Mouse (Mus musculus) kidney, postnatal 0 days (tissue): ENCODE results near the gene Pdia3. TPM values are rescaled to one million over a fixed set of nuclear protein-coding genes. Genes with fewer than 3 reads are reported as not detected.
"Not testable (repeated sequence)": the region's sequence is repeated elsewhere in the genome, so short reads cannot be mapped to it uniquely, and the experiment has no call there.

Source experiments
- ATAC-seq: fragments of 200-750 bp; cut with Nextera tagmentation; replicated peaks from 2 replicates; pipeline ENCODE4 v1.8.0; 2017; ENCODE audit warnings: low read depth, moderate number of reproducible peaks, moderate TSS enrichment, moderate library complexity; ENCODE audit not compliant: low FRiP score
- DNase-seq: peaks from one replicate; pipeline ENCODE4 v3.0.0-alpha.2; 2016; ENCODE audit warnings: low spot score
- H3K27ac ChIP-seq: fragments of 300-500 bp; sonication (generic); 2 replicates; pipeline ENCODE4 v1.5.1; 2014; ENCODE audit warnings: mild to moderate bottlenecking
- H3K27me3 ChIP-seq: fragments of 300-500 bp; sonication (generic); 2 replicates; pipeline ENCODE4 v1.6.1; 2014; ENCODE audit warnings: low read length, mixed read lengths; ENCODE audit not compliant: insufficient read depth
- H3K36me3 ChIP-seq: fragments of 300-500 bp; sonication (generic); 2 replicates; pipeline ENCODE4 v1.6.1; 2014; ENCODE audit warnings: low read length, mixed read lengths; ENCODE audit not compliant: insufficient read depth
- H3K4me1 ChIP-seq: fragments of 300-500 bp; sonication (generic); replicated peaks from 2 replicates; pipeline ENCODE4 v1.6.1; 2014; ENCODE audit warnings: antibody characterized with exemption, low read length, mixed read lengths; ENCODE audit not compliant: insufficient read depth
- H3K4me2 ChIP-seq: fragments of 300-500 bp; sonication (generic); 2 replicates; pipeline ENCODE4 v1.6.1; 2014; ENCODE audit warnings: mild to moderate bottlenecking, low read length, moderate library complexity, mixed read lengths
- H3K4me3 ChIP-seq: fragments of 300-500 bp; sonication (generic); replicated peaks from 2 replicates; pipeline ENCODE4 v1.5.1; 2014; ENCODE audit warnings: low read depth, low read length
- H3K9ac ChIP-seq: fragments of 300-500 bp; sonication (generic); 2 replicates; pipeline ENCODE4 v1.6.1; 2014; ENCODE audit warnings: low read depth, low read length
- H3K9me3 ChIP-seq: fragments of 300-500 bp; sonication (generic); replicated peaks from 2 replicates; pipeline ENCODE4 v1.6.1; 2016; ENCODE audit warnings: low read length, inconsistent platforms, mixed read lengths
- CTCF ChIP-seq: IDR thresholded peaks from 2 replicates; pipeline ENCODE4 v1.5.1; 2016; ENCODE audit warnings: antibody characterized with exemption, low read depth, mild to moderate bottlenecking, moderate library complexity
- WGBS: fragments of 180-500 bp; shearing (Covaris S2); extraction: QIAGEN DNeasy Blood & Tissue Kit; methylation state at CpG from one replicate; pipeline ENCODE4 v1.1.7; 2014; 5-methylcytosine and 5-hydroxymethylcytosine counted together
- microRNA-seq: library from miRNA; unstranded; fragments of <30 nt; microRNA quantifications from one replicate; pipeline ENCODE4, GENCODE M21; 2016
- polyA plus RNA-seq: library from polyadenylated mRNA; unstranded; fragments of >200 nt; fragmentation: Nextera tagmentation; extraction: Ambion mirVana; gene quantifications from 2 replicates; pipeline ENCODE4 v1.2.1, GENCODE M21; 2015

The Pdia3 gene
- polyA plus RNA-seq, 1 experiment from 2014 or later = 506 TPM

- DNase-seq (no peak), ATAC-seq (no peak)
- no peak overlapping the region for H3K9ac ChIP-seq
- no peak overlapping the region for H3K4me2 ChIP-seq
- H3K9me3 ChIP-seq = no peaks in the 10 kb centered on the region
- no peaks in the 10 kb centered on the region for H3K36me3 ChIP-seq
- no peak for TF ChIP-seq CTCF
- H3K27ac ChIP-seq = no peak overlapping the region
- no peak overlapping the region for H3K4me3 ChIP-seq
- H3K4me1 ChIP-seq = no peaks in the 10 kb centered on the region
- no peaks in the 10 kb centered on the region for H3K27me3 ChIP-seq
- WGBS = 40% methylated on average over 8 of the region's 8 CpGs
Measured at GRCm38 (mm10) chr2:121483576-121483975, 70.0 kb downstream of the Pdia3 start.

- H3K4me2 ChIP-seq, ATAC-seq, H3K27me3 ChIP-seq, H3K9ac ChIP-seq, DNase-seq, H3K9me3 ChIP-seq, H3K36me3 ChIP-seq, H3K27ac ChIP-seq, H3K4me1 ChIP-seq, H3K4me3 ChIP-seq: not testable (repeated sequence)
- 78% methylated on average over 1 of the region's 2 CpGs for WGBS
Measured at GRCm38 (mm10) chr2:121484403-121484802, 70.8 kb downstream of the Pdia3 start.

Small RNA genes lying within 50 kb of the gene (microRNA-seq; reads per million reads assigned to microRNA genes)
- not detected for gene Gm22953

Other genes with a start within 250 kb of the Pdia3 start
- gene Tubgcp4, start 243.1 kb upstream of the Pdia3 start, polyA plus RNA-seq = 27.6 and 29.2 TPM in 2 replicates
- gene Zscan29, start 242.7 kb upstream of the Pdia3 start, polyA plus RNA-seq = 10.6 and 10.8 TPM in 2 replicates
- 24.4 and 24.9 TPM in 2 replicates for gene Trp53bp1, start 142.4 kb upstream of the Pdia3 start, polyA plus RNA-seq
- 0.93 and 1.3 TPM in 2 replicates for gene Map1a, start 124.2 kb upstream of the Pdia3 start, polyA plus RNA-seq
- gene Ppip5k1, start 58.4 kb upstream of the Pdia3 start, polyA plus RNA-seq = 13.1 and 14.0 TPM in 2 replicates
- 63.1 and 70.4 TPM in 2 replicates for gene Ckmt1, start 56.1 kb upstream of the Pdia3 start, polyA plus RNA-seq
- not detected in 2 replicates for gene Strc, start 26.6 kb upstream of the Pdia3 start, polyA plus RNA-seq
- gene Catsper2, start within 50 bp of the Pdia3 start, polyA plus RNA-seq = 1.7 and 2.4 TPM in 2 replicates
- gene Ell3, start 30.5 kb downstream of the Pdia3 start, polyA plus RNA-seq = 13.9 and 15.3 TPM in 2 replicates
- 520 and 562 TPM in 2 replicates for gene Serf2, start 35.4 kb downstream of the Pdia3 start, polyA plus RNA-seq
- 102 and 123 TPM in 2 replicates for gene Hypk, start 39.5 kb downstream of the Pdia3 start, polyA plus RNA-seq
- gene Serinc4, start 43.0 kb downstream of the Pdia3 start, polyA plus RNA-seq = 0.20 and 0.28 TPM in 2 replicates
- 43.2 and 45.8 TPM in 2 replicates for gene Mfap1b, start 60.3 kb downstream of the Pdia3 start, polyA plus RNA-seq
- gene Mfap1a, start 92.9 kb downstream of the Pdia3 start, polyA plus RNA-seq = 16.6 and 18.8 TPM in 2 replicates
- gene Wdr76, start 92.9 kb downstream of the Pdia3 start, polyA plus RNA-seq = 5.3 and 5.5 TPM in 2 replicates